Mouse (Mus musculus) E14TG2a.4 (cell line): Measurements from ENCODE around the gene Rnf169.

Source experiments
- CTCF ChIP-seq: conservative IDR thresholded peaks from 2 replicates; pipeline ENCODE4 v1.5.1; 2014; ENCODE audit warnings: low read length
- POU5F1 ChIP-seq: IDR thresholded peaks from 2 replicates; pipeline ENCODE4 v1.6.1; 2014; ENCODE audit warnings: low read length, borderline replicate concordance

DNA sequence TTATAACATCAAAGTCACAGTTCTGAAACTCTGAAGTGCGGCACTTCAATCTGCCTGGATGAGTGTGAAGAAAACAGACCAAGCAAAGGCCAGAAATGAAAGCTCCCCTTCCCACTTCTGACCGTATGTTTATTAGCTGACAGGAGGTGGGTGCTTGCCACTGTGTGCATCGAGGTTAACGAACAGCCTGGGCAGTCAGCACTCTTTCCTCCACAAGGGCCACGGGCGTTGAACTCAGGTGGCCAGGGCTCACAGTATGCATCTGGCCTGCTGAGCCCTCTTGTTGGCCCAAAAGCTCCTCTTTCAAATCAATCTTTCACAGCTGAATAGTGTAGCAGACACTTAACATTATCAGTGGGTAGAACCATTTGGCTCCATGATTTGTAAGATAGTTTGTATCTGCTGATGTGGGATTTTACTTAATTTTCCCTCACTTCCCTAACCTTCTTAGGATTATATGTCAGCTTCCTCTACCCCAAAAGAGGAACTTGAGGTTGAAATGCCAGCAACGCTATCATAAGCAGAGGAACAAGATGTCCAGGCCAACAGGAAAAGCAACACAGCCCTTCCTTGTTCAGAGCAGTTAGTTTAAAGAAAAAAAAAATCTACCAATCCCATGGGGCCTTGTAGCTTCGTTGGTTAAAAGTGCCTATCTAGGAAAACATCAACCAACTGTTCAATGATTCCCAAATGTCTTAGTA lies 17.6 kb downstream of the Rnf169 start:
- TF ChIP-seq POU5F1: no peak
- TF ChIP-seq CTCF: no peak
